Mouse (Mus musculus) CD4-positive, CD25-positive, alpha-beta regulatory T cell, adult 9 weeks (primary cell): ENCODE measurements around the gene Nlgn1. TPM values are rescaled to one million over a fixed set of nuclear protein-coding genes. Genes with fewer than 3 reads are reported as not detected.

Experiments
- polyA plus RNA-seq: library from polyadenylated mRNA; unstranded; fragments of 100-300 nt; shearing (Covaris generic); gene quantifications from one replicate; pipeline ENCODE4 v1.2.1, GENCODE M21; 2017

Gene Nlgn1
- polyA plus RNA-seq = not detected

GRCm38 (mm10) chr3:26332400-26333238, at the start of gene Nlgn1:
Gene Nlgn1, minus strand, starts transcription at chr3:26332460.

